Mouse (Mus musculus): ENCODE results near the gene Ptar1.

- TF ChIP-seq E2F4 (IDR thresholded peaks at IDR 0.05; ENCODE audit: insufficient replicate concordance, low read depth, low read length) (no peak), POLR2A (IDR thresholded peaks at IDR 0.05; ENCODE audit: low read depth, low read length) (no peak), ZNF384 (IDR thresholded peaks at IDR 0.05; ENCODE audit: low read depth, low read length) (no peak), CTCF (conservative IDR thresholded peaks at IDR 0.05 in 1 of 2, IDR thresholded peaks at IDR 0.05 in 1 of 2; ENCODE audit: low read depth in 2 of 2, low read length in 2 of 2) (no peak), GABPA (IDR thresholded peaks at IDR 0.05; ENCODE audit: insufficient replicate concordance, low read depth, low read length) (no peak), ZC3H11A (IDR thresholded peaks at IDR 0.05; ENCODE audit: low read depth, low read length) (no peak), MAFK (IDR thresholded peaks at IDR 0.05; ENCODE audit: insufficient replicate concordance, low read length) (no peak), ELF1 (IDR thresholded peaks at IDR 0.05; ENCODE audit: low read depth, low read length) (no peak), TCF12 (IDR thresholded peaks at IDR 0.05; ENCODE audit: low read depth, low read length) (no peak), CHD2 (IDR thresholded peaks at IDR 0.05; ENCODE audit: low read length) (no peak), ZKSCAN1 (IDR thresholded peaks at IDR 0.05; ENCODE audit: borderline replicate concordance, low read depth, low read length) (no peak), TBP (conservative IDR thresholded peaks at IDR 0.05; ENCODE audit: low read depth, low read length) (no peak), KAT2A (IDR thresholded peaks at IDR 0.05; ENCODE audit: insufficient replicate concordance, low read length) (no peak), NELFE (IDR thresholded peaks at IDR 0.05; ENCODE audit: low read depth, low read length) (no peak)
Measured at GRCm38 (mm10) chr19:23688421-23688946, 1.3 kb downstream of the Ptar1 start.

Measured in CH12.LX (cell line).